Mouse (Mus musculus) left cerebral cortex, postnatal 36 days (tissue): Measurements from ENCODE around the gene Tmem44. TPM values are rescaled to one million over a fixed set of nuclear protein-coding genes. Genes with fewer than 3 reads are reported as not detected.
A peak's percentile ranks its signal among the peaks of the same experiment; 100 is the strongest.

Experiments
- DNase-seq, 2 experiments: peaks; one replicate each; pipeline ENCODE4 v3.0.0; 2021 to 2022; ENCODE audit warnings: low spot score in 2 of 2, mixed read lengths in 1 of 2
- intact Hi-C: fragments of 180-260 bp; cut with DNase I; formaldehyde crosslinking; loops from one replicate; pipeline ENCODE4 v1.15.1; 2025
- total RNA-seq, 2 experiments: library from RNA; stranded (reverse); gene quantifications; 2 replicates each; pipeline ENCODE4 v1.2.3; 2021

Gene Tmem44
- total RNA-seq, 2 experiments from 2014 or later = 68.1 to 71.7 TPM

DNA sequence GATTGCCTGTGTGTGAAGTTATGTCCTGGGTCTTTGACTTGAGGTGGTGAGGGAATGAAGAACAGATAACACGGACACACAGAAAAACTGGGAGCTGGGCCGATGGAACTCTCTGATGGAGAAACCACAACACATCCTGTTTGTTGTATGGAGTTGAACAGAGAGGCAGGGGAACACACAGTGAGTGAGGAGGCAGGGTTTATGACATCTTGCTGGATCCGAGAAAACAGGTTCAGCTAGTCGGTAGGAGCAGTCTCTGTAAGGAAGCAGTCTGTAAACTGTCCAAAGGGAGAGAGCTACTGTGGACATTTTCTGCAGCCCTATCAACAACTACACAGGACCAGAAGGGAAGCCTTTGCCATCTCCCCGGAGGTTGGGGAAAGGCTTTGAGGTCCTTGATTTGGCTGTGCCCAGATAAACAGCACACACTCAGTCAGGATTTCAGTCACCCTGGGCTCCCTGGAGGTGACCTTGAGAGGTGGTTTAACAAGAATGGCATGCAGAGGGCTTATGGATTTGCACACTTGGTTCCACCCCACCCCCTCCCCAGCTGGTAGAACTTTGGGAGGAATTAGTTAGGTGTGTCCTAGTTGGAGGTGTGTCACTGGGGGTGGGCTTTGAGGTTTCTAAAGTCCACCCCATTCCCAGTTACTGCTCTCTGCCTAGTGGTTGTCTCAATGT is 8.8 kb upstream of the Tmem44 start:
- DNase-seq = no peak
- intact Hi-C loops = no loop called here

DNA sequence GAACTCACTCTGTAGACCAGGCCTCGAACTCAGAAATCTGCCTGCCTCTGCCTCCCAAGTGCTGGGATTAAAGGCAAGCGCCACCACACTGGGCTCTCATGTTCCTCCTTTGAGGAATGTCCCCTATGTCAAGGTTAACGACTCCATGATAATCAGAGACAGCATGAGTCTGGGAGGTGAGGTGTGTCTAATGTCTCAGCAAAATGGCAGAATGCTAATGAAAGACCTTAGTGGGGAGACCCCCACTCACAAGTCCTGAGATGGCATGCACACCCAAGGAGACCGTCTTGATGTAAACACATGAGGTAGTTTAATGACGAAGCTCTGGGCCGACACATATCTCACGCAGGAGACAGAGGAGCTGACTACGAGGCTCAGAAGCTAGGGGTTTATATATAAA is 3.5 kb upstream of the Tmem44 start:
- DNase-seq = no peak
- intact Hi-C loops = no loop called here

DNA sequence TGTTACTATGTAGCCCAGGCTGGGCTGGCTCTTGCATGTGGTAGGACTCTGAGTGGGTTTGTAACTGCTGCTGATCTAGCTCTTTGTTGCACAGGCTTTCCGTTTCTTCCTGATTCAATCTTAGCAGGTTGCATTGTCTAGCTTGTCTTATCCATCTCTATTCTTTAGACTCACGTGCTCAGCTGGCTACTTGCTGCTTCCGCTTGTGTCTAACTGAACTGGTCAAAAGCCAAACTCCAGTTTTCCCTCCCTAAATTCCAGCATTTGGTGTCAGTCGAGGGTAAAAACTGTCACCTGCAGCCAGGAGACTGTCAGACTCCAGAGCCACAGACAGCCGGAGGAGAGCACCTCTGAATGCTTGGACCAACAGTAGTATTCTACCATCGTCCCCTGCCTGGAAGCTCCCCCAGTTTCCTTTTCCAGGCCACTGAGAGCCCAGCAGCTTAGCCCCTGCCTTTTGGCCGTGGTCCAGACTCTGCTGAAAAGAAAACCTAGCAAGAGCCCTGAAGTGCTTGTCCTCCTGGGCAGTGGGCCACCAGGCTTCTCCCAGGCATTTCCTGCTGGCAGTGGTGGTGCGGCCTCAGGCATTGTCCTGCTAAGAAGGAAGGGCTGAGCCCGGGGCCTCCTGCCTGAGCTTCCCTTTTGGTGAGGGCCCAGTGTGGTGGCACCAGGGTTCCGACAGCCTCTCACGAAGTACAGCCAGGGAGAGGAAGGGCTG is 2.1 kb upstream of the Tmem44 start:
- peak; percentile 56 to 60 for DNase-seq
- intact Hi-C loops = no loop called here

DNA sequence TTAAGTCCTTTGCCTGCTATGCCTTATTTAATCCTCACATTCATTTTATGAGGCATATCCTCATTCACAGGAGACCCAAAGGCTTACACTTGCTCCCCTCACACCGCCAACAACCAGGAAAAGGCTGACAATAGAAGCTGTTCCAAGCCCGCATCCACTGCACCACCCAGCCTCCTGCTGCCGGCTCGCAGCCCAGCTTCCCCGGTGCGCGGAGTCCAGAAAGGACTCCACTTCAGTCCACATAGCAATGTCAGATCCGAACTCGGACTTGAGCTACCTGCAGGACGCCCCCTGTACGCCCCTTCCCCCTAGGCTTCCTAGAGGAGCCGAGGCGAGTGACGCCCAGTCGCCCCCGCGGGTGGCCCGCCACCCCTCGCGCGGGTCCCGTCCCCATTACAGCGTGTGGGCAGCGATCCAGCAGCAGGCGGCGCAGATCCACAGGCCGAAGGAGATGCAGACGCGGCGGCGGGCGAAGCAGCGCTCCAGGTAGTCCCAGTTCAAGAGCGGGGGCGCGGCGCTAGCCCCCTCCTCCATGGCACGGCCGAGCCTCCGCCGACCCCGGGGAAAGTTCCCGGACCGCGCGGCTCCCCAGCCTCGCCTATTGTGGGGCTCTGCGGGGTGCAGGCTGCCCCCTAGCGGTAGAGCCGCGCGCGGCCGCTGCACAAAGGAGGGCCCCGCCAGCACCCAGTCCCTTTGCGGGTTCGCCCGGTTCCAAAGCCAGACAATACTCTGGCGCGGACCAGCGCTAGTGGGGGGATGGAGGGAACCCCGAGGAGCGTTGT is 485 bp downstream of the Tmem44 start:
- peak; percentile 83 to 87 for DNase-seq
- intact Hi-C loops = no loop called here

DNA sequence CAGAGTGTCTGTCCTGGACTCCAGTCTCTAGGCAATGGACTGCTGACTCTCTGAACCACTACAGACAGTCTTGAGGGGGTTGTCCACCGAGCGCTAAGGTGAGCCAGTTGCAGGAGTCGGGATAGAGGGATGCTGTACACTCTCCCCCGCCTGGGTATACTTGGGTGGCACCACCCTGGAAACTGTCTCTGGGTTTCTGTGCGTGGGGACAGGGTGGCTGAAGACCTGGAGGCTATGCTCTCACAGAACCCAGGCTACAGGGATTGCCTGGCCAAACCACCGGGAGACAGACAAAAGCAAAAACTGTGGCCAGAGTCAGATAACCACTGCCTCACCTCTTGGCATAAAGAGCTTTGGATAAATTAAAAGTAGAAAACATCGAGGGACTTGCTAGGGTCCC is 1.1 kb downstream of the Tmem44 start:
- intact Hi-C loops = no loop called here
- no peak for DNase-seq

DNA sequence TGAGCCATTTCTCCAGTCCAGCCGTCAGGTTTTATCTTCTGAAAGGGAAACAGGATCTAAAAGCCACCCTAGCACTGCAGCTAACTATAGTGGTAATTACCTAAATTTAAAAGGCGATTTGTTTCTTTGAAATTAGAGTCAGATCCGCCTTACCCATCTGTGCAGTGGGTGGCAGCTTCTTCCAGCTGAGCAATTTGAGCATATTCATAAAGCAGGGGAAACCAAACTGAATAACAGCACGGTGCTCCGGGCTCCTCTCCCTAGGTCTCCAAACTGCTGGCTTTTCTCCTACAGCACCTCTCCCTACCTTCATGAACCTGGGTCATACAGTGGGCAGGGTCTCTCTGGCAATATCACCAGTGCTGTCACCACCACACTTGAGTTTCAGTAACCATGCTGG is 2.4 kb downstream of the Tmem44 start:
- peak; percentile 51 to 58 for DNase-seq

DNA sequence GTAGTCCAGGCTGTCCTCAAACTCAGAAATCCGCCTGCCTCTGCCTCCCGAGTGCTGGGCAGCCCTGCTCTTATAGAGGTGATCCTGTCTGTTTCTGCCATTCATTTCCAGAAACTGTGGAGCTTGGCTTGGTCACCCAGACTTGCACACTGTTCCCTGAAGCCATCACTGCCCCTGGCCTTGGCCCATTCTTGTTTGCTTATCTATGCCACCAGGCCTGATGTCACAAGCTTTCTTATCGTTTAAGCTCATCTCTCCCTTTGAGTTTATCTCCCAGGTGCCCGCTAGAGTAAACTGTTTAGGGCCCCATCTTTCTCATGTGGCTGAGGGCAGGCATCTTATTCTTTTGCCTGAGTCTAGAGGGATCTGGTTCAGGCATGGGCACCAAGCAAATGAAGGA is 5.9 kb downstream of the Tmem44 start:
- no peak for DNase-seq
- intact Hi-C loops = no loop called here

More for the DNA sequence above, 2.4 kb downstream of the Tmem44 start:
- intact Hi-C loops = no loop called here

DNA sequence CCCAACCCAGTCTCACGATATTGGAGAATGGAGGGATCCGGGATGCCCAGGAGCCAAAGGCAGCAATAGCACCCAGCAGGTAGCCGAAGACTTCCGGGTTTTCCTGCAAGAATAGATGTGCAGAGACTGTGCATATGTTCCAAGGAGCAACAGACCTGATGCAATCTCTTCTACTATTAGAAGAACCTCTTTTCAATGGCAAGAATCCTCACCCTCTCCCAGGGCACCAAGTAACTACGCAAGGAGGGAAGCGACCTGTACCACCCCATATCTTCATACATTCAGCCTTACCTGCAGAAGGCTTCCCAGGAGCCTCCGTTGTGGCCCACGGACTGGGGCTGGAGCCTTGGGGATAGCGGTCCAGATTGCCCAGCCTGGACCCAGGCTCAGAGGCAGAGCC is 7.3 kb downstream of the Tmem44 start:
- intact Hi-C loops = no loop called here
- no peak for DNase-seq

DNA sequence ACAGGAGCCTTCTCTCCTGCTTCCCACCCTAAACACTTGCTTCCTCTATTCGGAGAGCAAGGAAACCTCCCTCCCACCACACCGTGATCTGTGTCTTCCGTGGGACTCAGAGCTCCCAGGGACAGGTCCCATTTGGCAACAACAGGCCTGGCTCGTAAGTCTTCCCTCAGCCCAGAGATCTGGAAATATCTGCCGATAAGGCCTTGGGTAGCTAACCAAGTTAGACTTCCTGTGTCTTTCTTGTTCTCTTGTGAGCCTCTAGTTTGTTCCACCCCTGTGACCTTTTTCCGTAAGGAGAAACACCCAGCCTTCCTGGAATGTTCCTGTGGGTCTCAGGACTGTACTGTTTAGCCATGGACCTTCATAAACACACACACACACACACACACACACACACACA is 7.8 kb downstream of the Tmem44 start:
- intact Hi-C loops = no loop called here
- no peak for DNase-seq

DNA sequence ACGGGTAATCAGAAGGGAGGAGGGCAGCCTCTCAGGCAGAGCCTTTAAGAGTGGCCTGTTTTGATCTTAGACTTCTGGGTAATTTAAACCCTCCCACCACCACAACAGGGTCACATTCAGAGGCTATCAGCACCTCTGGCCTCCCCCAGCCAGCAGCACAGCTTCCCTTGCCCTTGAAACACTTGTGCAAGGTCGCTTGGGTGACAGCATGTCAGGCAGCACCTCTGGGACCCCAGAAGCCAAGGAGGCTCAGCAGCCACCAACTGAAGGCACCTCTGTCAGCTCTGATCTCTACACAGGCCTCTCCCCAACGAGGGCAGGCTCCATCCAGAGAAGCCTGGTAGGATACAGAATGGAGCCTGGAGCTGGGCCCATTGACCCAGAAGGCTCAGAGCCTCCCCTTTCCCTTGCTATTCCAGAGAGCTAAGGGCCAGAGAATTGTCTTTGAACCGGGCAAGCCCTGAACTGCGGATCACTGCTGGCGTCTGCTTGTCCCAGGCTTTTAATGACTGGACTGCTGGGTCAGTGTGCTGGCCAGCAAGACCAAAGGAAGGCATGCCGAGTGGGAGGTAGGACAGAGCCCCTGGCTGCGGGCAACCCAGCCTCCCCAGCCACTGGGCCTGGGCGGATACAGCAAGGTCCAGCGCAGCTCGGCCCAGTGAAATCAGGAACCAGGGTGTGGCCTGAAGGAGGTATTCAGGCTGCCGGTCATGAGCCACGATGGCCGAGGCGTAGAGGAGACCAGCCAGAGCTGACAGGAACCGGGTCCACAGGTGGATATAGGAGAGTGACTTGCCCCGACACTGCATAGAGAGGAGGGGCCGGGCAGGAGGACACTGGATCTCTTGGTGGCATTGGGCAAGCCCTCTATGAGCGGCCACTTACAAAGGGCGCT is 10.3 kb downstream of the Tmem44 start:
- intact Hi-C loops = no loop called here
- no peak for DNase-seq

DNA sequence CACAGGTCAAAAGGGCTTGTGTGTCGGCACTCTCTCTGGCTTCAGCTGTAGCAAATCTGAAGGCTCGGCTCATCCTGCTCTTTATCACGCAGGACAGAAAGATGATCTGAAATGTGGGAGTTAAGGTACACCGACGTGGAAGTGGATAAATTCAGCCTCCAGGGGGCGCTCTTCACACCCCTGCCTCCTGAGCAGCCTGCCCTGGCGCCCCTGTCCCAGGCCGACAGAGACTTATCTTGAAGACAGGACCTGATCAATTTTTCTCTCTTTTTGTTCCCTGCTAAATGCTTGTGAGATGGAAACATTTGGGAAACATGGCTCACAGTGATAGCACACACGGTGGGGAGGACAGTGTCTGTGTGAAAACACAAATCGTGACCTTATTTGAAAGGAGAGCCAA is 11.2 kb downstream of the Tmem44 start:
- DNase-seq = no peak
- intact Hi-C loops = no loop called here

DNA sequence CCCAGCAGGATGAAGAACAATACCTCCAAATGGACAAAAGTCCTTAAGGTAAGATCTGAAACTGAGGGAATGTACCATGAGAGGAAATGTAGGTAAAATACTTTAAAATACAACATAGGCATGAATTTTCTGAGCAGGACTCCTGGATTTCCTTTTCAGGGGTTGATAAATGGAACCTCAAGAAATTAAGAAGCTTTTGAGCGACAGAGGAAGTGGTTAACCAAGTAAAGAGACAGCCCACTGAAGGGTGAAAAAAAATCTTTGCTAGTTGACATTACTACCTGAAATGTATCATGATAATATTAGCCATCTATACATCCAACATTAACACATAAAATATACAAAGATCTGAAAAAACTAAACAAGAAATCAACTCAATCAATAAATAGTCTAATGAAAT is 15.6 kb downstream of the Tmem44 start:
- intact Hi-C loops = no loop called here
- no peak for DNase-seq

DNA sequence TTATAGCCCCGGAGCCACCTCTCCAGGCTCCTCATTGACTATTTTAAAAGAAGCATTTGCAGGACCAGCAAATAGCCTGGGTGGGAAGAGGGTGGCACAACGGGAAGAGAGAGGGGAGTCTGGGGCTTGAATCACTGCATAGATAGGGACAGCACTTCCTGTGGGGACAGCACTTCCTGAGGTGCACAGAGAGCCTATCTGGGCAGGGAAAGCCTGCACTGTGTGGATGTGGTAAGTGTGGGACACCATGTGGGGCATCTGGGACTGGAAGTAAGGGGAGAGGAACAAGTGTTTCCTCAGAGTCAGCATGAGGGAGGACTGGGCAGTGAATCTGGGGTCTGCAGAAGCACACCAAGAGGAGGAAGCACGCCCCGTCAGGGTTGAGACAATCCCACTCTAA is 17.1 kb downstream of the Tmem44 start:
- DNase-seq = no peak
- intact Hi-C loops = no loop called here

DNA sequence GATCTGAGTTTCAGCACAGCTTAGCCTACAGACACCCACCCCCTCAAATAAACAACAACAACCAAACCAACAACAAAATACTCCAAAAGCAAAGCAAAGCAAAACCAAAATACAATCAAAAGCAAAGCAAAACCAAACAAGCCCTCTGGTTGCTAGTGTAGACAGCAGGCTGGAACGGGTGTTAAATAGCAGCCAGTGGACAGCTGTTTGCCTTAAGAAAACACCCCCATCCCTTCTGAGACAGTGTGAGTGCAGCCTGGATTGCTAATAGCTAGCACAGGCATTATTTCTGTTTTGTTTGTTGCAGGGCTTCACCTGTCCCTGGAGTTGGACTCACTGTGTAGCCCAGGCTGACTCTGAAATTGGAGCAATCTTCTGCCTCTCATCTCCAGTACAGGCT is 17.7 kb downstream of the Tmem44 start:
- intact Hi-C loops = no loop called here
- DNase-seq = no peak

DNA sequence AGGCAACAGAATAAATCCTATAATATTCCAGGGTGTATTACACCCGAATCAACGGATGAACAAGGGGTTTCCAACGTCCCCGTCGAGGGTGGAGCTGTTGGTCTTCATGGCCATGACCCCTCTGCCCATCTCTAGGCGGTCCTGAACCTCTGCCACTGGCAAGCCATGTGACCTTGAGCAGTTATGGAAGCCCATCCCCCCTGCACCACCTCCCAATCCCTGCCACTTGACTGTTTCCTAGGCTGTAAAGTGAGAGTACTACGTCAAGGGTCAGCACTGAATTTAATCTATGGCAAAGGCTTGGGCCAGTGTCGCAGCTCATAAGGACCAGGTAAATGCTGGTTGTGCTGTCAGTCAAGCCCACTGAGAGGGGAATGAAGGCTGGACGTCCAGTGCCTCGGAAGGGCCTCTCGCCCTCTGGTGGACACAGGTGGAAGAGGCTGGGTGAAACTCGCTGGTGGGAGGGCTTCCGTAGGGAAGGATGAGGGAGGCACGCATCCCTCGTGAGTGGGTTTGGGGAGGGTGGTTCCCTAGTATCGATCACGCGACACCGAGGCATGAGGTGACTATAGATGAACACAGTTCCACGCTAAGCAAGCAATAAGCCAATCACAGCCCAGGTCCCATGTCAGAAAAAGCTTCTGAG is 18.8 kb downstream of the Tmem44 start:
- intact Hi-C loops = no loop called here
- no peak for DNase-seq

DNA sequence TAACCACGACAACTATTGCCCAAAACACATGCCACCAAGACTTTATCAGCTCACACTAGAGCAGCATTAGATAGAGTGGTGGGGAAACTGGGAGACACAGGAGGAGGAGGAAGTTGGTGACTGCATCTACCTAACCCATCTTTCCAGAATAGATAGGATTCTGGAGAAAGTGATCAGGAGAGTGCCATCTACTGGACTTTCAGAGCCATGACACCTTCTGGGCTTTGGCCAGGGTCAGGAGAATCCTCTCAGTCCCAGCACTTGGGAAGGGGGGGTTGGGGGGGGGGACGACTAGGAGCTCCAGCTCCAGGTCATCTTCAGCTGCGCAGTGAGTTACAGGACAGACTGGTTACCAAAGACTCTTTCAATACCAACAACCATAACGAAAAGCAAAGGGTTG is 19.8 kb downstream of the Tmem44 start:
- intact Hi-C loops = no loop called here
- DNase-seq = no peak

DNA sequence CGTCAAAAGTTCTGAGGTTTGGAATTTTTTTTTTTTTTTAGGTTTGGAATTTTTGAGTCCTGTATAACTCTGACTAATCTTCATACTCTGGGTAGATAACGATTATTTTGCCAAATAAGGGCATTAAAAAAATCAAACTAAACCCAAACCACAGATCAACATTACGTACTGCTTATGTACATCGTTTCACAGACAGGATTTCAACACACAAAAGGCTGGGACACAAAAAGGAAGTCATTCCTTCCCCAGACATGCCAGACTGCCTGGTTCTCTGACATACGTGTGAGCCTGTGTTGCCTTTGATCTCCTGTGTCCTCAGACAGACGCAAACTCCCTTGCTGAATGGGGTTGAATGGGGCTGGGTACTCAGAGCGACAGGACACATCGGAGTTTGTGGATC is 22.3 kb downstream of the Tmem44 start:
- DNase-seq = no peak
- intact Hi-C loops = no loop called here

DNA sequence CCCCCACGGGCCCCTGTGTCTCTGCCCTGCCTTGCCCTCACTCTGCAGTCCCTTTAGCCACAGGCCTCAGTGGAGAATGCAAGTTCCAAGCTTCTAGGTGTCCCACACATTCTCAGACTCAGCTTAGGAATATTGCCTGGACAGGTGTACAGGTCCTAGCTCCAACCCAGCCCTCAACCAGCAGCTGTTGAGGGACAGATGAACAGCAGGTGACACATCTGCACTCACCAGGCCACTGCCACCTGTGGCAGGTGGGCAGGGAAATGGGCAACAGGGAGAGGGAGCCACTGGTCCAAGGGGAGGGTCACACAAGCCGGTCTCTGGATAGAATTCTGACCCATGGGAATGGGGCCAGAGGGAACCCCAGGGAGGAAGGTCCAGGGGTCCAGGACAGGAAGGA is 22.8 kb downstream of the Tmem44 start:
- intact Hi-C loops = no loop called here
- no peak for DNase-seq

DNA sequence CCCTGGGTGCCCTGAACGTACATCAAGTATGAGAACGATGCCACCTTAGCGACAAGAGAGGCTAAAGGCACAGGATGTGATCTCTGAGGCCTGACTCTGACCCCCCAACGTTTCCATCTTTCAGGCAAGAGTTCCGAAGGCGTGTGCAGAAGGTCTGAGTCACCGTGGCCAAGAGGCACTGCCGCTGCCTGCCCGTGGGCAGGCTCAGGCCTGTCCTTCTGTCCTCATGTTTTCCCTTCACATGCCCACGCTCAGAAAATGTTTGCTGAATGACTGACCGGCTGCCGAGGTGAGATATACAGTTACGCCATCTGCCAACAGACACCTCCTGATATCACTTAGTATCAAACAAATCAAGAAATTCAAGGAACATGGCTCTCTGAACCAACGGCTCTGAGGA is 24.9 kb downstream of the Tmem44 start:
- DNase-seq = no peak
- intact Hi-C loops = no loop called here
